Mouse (Mus musculus) hindbrain, embryonic 16.5 days (tissue): Measurements from ENCODE around the gene Lrrc23. TPM values are rescaled to one million over a fixed set of nuclear protein-coding genes. Genes with fewer than 3 reads are reported as not detected.
A peak's percentile ranks its signal among the peaks of the same experiment; 100 is the strongest.

Experiments
- ATAC-seq: fragments of 200-750 bp; cut with Nextera tagmentation; 2 replicates; pipeline ENCODE4 v1.8.0; 2017; ENCODE audit warnings: moderate TSS enrichment, moderate library complexity
- H3K27ac ChIP-seq: fragments of 300-500 bp; sonication (generic); 2 replicates; pipeline ENCODE4 v1.5.1; 2014; ENCODE audit warnings: low read depth, mild to moderate bottlenecking, control low read depth, low read length, moderate library complexity
- H3K27me3 ChIP-seq: fragments of 300-500 bp; sonication (generic); replicated peaks from 2 replicates; pipeline ENCODE4 v1.6.1; 2014; ENCODE audit warnings: low read length; ENCODE audit not compliant: control insufficient read depth, insufficient read depth
- H3K36me3 ChIP-seq: fragments of 300-500 bp; sonication (generic); 2 replicates; pipeline ENCODE4 v1.6.1; 2014; ENCODE audit warnings: mild to moderate bottlenecking, low read length, moderate library complexity, mixed read lengths; ENCODE audit not compliant: control insufficient read depth, insufficient read depth
- H3K4me1 ChIP-seq: fragments of 300-500 bp; sonication (generic); 2 replicates; pipeline ENCODE4 v1.6.1; 2014; ENCODE audit warnings: low read depth, low read length; ENCODE audit not compliant: control insufficient read depth, insufficient read depth
- H3K4me2 ChIP-seq: fragments of 300-500 bp; sonication (generic); 2 replicates; pipeline ENCODE4 v1.6.1; 2014; ENCODE audit warnings: mild to moderate bottlenecking, low read length, control low read depth, moderate library complexity
- H3K4me3 ChIP-seq: fragments of 300-500 bp; sonication (generic); 2 replicates; pipeline ENCODE4 v1.5.1; 2014; ENCODE audit warnings: mild to moderate bottlenecking, low read length, control low read depth, moderate library complexity
- H3K9ac ChIP-seq: fragments of 300-500 bp; sonication (generic); 2 replicates; pipeline ENCODE4 v1.6.1; 2014; ENCODE audit warnings: low read depth, mild to moderate bottlenecking, control low read depth, low read length, moderate library complexity
- H3K9me3 ChIP-seq: fragments of 300-500 bp; sonication (generic); 2 replicates; pipeline ENCODE4 v1.6.1; 2014; ENCODE audit warnings: mild to moderate bottlenecking, low read length, moderate library complexity; ENCODE audit not compliant: control insufficient read depth
- WGBS: fragments of 180-500 bp; shearing (Covaris S2); extraction: QIAGEN DNeasy Blood & Tissue Kit; methylation state at CpG from one replicate; pipeline ENCODE4 v1.1.7; 2014; 5-methylcytosine and 5-hydroxymethylcytosine counted together
- polyA plus RNA-seq: library from polyadenylated mRNA; unstranded; fragments of >200 nt; fragmentation: Nextera tagmentation; extraction: Ambion mirVana; gene quantifications from 2 replicates; pipeline ENCODE4 v1.2.1, GENCODE M21; 2015

Lrrc23 gene
- polyA plus RNA-seq, 1 experiment from 2014 or later: 4.0 TPM

DNA sequence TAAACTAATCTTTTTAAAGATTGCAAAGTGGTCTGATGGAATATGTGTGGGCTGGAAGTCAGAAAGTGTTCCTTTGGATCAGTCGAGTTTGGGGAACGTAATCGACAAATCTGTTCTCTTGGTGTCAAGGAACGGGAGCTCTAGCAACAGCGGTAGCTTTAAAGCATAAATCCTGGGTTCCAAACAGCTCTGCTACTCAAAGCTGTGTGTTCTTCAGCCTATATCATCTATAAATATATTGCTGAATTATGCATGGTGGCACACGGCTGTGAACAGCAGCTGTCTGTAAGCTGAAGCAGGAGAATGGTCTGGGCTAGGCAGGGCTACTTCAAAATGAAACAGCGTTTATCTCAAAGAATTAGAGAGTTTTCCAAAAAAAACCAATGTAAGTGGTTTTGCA, 1.4 kb upstream of the Lrrc23 start:
- peaks cover 8% of the 10 kb centered on the region for H3K4me1 ChIP-seq
- H3K4me3 ChIP-seq: no peak overlapping the region
- no peak for ATAC-seq
- H3K27ac ChIP-seq: no peak overlapping the region
- no peaks in the 10 kb centered on the region for H3K36me3 ChIP-seq
- no peak overlapping the region for H3K9ac ChIP-seq
- 87% methylated on average over 7 of the region's 7 CpGs for WGBS
- H3K4me2 ChIP-seq: no peak overlapping the region
- H3K9me3 ChIP-seq: no peaks in the 10 kb centered on the region
- no peaks in the 10 kb centered on the region for H3K27me3 ChIP-seq

DNA sequence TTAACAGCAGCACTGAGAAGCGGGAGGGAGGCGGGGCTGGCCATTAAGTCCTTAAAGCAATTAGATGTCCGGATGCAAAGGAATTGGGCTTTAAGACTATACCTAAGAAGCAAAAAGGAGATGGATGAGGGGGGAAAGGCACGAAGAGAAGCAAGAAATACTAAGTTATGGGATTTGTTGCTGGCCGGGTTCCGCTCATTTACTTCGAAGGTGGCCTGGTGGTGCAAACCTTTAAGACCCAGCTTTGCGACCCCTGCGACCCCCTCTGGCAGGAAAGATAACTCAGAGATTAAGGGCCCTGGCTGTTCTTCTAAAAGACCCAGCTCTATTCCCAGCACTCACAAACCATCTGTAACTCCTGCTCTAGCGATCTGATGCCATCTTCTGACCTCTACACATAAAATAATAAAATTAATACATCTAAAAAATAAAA, 473 bp upstream of the Lrrc23 start:
- H3K27ac ChIP-seq: no peak overlapping the region
- peak overlapping the region; percentile 40 for H3K4me3 ChIP-seq
- 4% methylated on average over 10 of the region's 10 CpGs for WGBS
- H3K4me1 ChIP-seq: peaks cover 8% of the 10 kb centered on the region
- no peaks in the 10 kb centered on the region for H3K9me3 ChIP-seq
- ATAC-seq: peak; percentile 60; the same call in 1 of the 2 replicates
- H3K27me3 ChIP-seq: no peaks in the 10 kb centered on the region
- peak overlapping the region; percentile 39; the same call in 1 of the 2 replicates for H3K9ac ChIP-seq
- no peaks in the 10 kb centered on the region for H3K36me3 ChIP-seq
- peak overlapping the region; percentile 62 for H3K4me2 ChIP-seq

DNA sequence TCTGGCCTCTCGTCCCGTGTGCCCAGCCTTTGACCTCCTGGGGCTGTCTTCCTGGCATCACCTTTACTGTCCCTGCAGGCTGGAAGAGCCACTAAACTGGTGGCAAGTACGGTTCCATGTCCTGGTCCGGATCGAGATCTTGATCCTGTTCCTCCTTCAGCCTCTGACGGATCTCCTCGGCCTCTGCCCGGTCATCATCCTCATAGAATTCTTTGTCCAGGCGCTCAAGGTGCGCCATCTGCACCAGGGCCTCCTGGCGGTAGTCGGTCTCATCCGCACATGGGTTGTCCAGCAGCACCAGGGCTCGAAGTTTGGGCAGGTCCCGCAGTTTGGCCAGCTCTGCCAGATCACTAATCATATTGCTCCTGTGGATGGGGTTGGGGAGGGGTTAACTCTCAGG, 9.0 kb downstream of the Lrrc23 start:
- Histone ChIP-seq H3K36me3 (0 out of 2 replicates have a peak, but pooled peaks cover 2% of the 10 kb centered on the region), H3K27me3 (no peaks in the 10 kb centered on the region), H3K9me3 (no peaks in the 10 kb centered on the region), H3K4me1 (peaks cover 20% of the 10 kb centered on the region), H3K4me3 (no peak overlapping the region), H3K27ac (no peak overlapping the region), H3K4me2 (no peak overlapping the region), H3K9ac (no peak overlapping the region)
- no peak for ATAC-seq
- WGBS: 86% methylated on average over 15 of the region's 15 CpGs

DNA sequence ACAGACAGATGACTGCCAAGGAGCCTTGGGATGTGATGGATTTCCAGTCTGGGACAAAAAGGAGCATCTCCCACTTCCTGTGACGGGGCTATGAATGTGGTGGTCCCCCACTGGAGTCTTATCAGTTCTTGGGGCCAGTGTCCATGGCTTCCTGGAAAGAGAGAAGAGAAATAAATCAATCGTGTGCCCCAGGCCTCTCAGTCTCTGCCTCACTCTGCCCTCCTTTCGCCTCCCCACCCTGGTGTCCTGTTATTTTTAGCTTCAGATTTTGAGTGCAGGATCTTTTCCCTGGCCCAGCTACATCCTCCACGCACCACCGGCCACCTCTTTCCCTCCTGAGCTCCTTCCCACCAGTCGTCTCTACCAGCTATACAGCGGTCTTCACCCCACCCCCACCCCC, 9.5 kb downstream of the Lrrc23 start:
- 0 out of 2 replicates have a peak, but pooled peaks cover 2% of the 10 kb centered on the region for H3K36me3 ChIP-seq
- H3K27ac ChIP-seq: peak overlapping the region; percentile 75
- WGBS: 55% methylated on average over 7 of the region's 7 CpGs
- peaks cover 20% of the 10 kb centered on the region for H3K4me1 ChIP-seq
- peak overlapping the region; percentile 82 for H3K4me2 ChIP-seq
- H3K9me3 ChIP-seq: no peaks in the 10 kb centered on the region
- H3K4me3 ChIP-seq: peak overlapping the region; percentile 63
- ATAC-seq: no peak
- no peaks in the 10 kb centered on the region for H3K27me3 ChIP-seq
- peak overlapping the region; percentile 84 for H3K9ac ChIP-seq

DNA sequence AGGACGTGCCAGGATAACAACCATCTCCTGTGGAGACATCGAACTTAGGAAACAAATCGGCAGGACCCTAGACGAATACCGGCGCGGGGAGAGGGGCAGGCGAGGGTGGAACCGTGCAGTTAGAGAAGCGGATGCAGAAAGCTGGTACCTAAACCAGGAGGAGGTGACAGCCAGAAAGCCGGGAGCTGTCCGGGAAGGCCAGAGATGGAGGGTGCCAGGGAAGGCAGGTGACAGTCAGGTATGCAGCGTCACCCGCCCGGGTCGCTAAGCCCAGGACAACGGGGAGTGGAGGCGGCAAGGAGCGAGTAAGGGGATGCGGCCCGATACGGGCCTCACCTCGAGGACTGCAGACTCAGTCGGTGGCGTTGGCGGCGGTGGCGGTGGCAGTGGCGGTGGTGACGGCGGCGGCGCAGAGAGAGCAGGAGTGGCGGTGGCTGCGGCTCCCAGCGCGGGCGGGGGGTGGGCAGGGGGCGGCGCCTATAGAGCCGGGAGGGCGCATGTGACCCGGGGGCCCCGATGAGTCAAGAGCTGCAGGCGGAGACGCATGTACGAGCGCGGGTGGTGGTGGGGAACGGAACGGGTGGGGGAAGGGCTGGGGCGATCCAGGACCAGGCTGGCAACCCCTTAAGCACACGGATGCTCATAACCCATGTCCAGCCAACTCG, 10.3 kb downstream of the Lrrc23 start, which contains the start of gene Eno2:
TSS of gene Eno2 (minus strand) at position 573 of the 665 bp plus-strand sequence.
- peak; percentile 88 for ATAC-seq
- H3K4me1 ChIP-seq: peaks cover 20% of the 10 kb centered on the region
- no peaks in the 10 kb centered on the region for H3K9me3 ChIP-seq
- no peaks in the 10 kb centered on the region for H3K27me3 ChIP-seq
- under 1% methylated on average over 49 of the region's 54 CpGs for WGBS
- peak within 1 kb of the TSS; percentile 75 for H3K27ac ChIP-seq
- peak within 1 kb of the TSS; percentile 82 for H3K4me2 ChIP-seq
- 0 out of 2 replicates have a peak, but pooled peaks cover 2% of the 10 kb centered on the region for H3K36me3 ChIP-seq
- peak within 1 kb of the TSS; percentile 63 for H3K4me3 ChIP-seq
- peak within 1 kb of the TSS; percentile 84 for H3K9ac ChIP-seq

DNA sequence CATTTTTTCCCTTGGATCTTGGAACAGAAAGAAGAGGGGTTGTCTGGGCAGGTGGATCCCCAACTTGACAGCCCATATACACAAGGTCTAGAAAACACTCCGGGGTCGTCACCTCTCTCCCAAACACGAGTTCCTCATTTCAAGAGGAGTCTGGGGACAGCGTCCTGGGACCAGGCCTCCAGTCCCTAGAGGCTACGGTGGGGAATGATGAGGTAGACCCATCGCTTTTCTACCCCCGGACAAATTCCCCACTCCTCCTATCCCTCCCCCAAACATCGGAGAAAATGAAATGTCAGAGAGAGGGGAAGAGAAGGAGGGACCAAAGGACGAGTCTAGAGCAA, 10.9 kb downstream of the Lrrc23 start:
- peak overlapping the region; percentile 63 for H3K4me3 ChIP-seq
- peaks cover 20% of the 10 kb centered on the region for H3K4me1 ChIP-seq
- H3K36me3 ChIP-seq: 0 out of 2 replicates have a peak, but pooled peaks cover 2% of the 10 kb centered on the region
- 5% methylated on average over 9 of the region's 9 CpGs for WGBS
- H3K9me3 ChIP-seq: no peaks in the 10 kb centered on the region
- peak; percentile 12 for ATAC-seq
- H3K9ac ChIP-seq: peak overlapping the region; percentile 84
- no peaks in the 10 kb centered on the region for H3K27me3 ChIP-seq
- H3K27ac ChIP-seq: peak overlapping the region; percentile 75
- peak overlapping the region; percentile 82 for H3K4me2 ChIP-seq

DNA sequence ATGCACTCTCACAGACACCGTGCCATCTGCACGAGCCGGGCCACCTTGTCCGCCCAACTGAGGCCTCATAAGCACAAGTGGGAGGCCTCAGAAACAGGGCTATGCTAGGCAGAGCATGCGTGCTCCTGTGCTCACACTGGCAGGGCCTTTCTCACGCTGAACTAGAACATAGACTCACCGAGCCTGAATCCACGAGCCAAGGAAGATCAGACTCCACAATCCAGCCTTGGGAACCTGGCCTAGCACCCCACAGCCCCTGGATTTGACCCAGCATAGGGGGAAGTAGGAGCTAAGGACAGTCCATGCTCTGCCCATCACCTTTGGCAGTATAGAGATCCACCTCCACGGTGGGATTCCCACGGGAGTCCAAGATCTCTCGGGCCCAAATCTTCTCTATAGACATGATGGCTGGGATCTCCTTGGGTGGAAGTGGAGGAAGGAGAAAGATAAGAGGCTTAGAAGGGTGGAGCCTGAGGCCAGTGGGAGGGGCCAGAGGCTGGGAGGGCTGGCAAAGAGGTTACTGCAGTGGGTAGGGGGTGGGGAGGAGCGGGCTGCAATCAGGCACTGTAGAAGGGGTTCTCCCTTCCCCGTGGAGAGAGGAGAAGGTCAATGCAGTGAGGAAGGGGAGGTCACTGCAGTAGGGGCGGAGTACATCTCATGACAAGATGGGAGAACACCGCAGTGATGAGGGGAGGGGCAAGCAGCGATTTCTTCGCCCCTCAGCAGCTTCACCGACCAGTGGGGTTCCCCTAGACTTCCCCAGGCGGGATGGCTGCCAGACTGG, 11.4 kb downstream of the Lrrc23 start:
- Histone ChIP-seq H3K9ac (peak overlapping the region; percentile 84), H3K4me2 (peak overlapping the region; percentile 82), H3K4me3 (peak overlapping the region; percentile 63), H3K27me3 (no peaks in the 10 kb centered on the region), H3K36me3 (0 out of 2 replicates have a peak, but pooled peaks cover 2% of the 10 kb centered on the region), H3K4me1 (peaks cover 20% of the 10 kb centered on the region), H3K27ac (peak overlapping the region; percentile 75), H3K9me3 (no peaks in the 10 kb centered on the region)
- 22% methylated on average over 19 of the region's 19 CpGs for WGBS
- peak; percentile 40 for ATAC-seq

DNA sequence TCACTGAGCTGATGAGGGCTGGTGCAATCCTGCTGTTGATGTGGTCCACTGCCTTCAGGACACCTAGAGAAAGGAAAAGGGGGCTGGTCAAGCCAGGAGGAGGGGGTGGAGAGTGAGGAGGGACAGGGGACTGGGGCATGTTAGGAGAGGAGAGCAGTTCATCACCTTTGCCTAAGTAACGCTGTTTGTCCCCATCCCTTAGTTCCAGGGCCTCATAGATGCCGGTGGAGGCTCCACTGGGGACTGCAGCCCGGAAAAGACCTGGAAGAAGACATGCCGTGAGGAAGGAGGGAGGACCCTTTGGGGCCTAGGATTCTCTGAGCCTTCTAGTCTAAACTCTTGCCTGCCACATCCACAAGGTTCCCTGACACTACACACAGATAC, 12.0 kb downstream of the Lrrc23 start:
- 39% methylated on average over 4 of the region's 4 CpGs for WGBS
- Histone ChIP-seq H3K27ac (0 out of 2 replicates have a peak overlapping the region, but pooled peaks have one; percentile 39), H3K36me3 (0 out of 2 replicates have a peak, but pooled peaks cover 2% of the 10 kb centered on the region), H3K4me2 (peak overlapping the region; percentile 82), H3K9ac (peak overlapping the region; percentile 84), H3K9me3 (no peaks in the 10 kb centered on the region), H3K4me3 (peak overlapping the region; percentile 63), H3K27me3 (no peaks in the 10 kb centered on the region), H3K4me1 (peaks cover 20% of the 10 kb centered on the region)
- no peak for ATAC-seq

DNA sequence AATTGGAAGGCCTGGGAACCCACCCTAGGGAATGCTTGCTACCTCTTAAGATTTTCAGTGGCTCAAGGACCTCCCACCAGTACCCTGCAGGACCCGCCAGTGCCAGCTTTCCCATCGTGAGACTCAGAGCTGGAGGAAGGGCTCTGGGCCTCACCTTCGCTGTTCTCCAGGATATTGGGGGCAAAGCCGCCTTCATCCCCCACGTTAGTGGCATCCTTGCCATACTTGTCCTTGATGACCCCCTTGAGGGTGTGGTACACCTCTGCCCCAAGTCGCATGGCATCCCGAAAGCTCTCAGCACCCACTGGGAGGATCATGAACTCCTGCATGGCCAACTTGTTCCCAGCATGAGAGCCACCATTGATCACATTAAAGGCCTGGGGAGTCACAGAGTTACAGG, 13.6 kb downstream of the Lrrc23 start:
- H3K9ac ChIP-seq: no peak overlapping the region
- peaks cover 20% of the 10 kb centered on the region for H3K4me1 ChIP-seq
- WGBS: 83% methylated on average over 7 of the region's 7 CpGs
- ATAC-seq: no peak
- no peaks in the 10 kb centered on the region for H3K9me3 ChIP-seq
- 0 out of 2 replicates have a peak, but pooled peaks cover 2% of the 10 kb centered on the region for H3K36me3 ChIP-seq
- H3K4me3 ChIP-seq: no peak overlapping the region
- no peaks in the 10 kb centered on the region for H3K27me3 ChIP-seq
- no peak overlapping the region for H3K27ac ChIP-seq
- no peak overlapping the region for H3K4me2 ChIP-seq
